Mouse (Mus musculus) spleen, adult 2 months (tissue): ENCODE data around the gene Abcb1a.

Source experiments
- CTCF ChIP-seq: fragments of 200-500 bp; IDR thresholded peaks from 2 replicates; pipeline ENCODE4 v1.5.1; 2011; ENCODE audit warnings: mild to moderate bottlenecking, inconsistent platforms; ENCODE audit not compliant: insufficient read depth, insufficient read length, insufficient replicate concordance; ENCODE audit errors: extremely low read depth
- POLR2A ChIP-seq: fragments of 200-500 bp; IDR thresholded peaks from 2 replicates; pipeline ENCODE4 v1.6.1; 2011; ENCODE audit warnings: low read depth, low read length, inconsistent platforms

DNA sequence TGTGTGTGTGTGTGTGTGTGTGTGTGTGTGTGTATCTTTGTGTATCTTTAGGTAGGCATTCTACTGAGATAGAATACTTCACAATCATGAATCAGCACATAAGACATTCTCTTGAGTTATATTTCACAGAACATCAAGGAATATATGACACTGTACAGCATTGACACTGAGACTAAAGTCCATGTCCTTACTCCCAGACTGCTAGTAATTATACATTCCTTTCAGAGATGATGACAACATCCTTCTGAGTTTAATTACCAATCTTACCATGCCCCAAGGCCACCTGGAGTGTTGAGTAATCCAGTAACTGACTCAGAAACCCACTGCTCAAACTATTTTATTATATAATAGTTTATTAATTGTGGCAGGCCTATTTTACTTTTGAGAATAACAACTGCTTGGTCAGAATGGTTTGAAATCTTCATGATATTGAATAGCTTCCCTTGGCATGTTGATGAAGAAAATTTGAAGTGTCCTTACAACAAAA, 25.3 kb upstream of the Abcb1a start:
- TF ChIP-seq CTCF (no peak), POLR2A (no peak)
